Mouse (Mus musculus) retina, adult 2 months (tissue): ENCODE data around the gene Cacng8.
"Not testable (repeated sequence)": the region's sequence is repeated elsewhere in the genome, so short reads cannot be mapped to it uniquely, and the experiment has no call there.

Experiments used
- DNase-seq: peaks from one replicate; pipeline ENCODE4 v3.0.0-alpha.2; 2012; ENCODE audit warnings: low read depth, low spot score

Cacng8 gene

DNA sequence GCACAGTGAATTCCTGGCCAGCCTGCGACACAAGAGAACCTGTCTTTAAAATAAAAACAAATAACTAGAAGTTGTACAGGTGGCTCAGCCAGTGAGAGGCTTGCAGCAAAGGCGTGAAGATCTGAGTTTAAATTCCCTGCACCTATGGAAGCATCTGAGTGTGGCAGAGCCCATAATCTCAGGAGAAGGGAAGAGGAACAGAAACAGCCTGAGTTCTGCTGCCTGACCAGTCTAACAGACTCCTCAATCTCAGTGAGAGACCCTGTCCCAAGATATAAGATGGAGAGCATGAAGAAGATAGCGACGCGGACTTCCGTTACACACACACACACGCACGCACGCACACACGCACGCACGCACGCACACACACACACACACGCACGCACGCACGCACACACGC is 2.7 kb upstream of the Cacng8 start:
- DNase-seq: no peak

DNA sequence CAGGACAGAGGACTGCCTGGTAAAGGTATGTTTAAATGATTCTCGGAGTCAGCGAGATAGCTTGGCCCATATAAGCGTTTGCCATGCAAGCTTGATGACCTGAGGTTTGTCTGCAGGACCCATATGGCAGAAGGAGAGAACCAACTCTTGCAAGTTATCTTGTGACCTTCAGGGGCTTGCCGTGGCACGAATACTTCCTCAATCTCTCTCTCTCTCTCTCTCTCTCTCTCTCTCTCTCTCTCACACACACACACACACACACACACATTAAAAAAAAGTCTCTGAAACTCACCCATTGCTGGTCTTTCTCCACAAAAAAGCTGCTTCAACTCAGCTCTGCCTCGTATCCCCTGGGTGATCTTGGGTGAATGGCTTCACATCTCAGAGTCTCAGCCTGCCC is 1.6 kb upstream of the Cacng8 start:
- DNase-seq: no peak

DNA sequence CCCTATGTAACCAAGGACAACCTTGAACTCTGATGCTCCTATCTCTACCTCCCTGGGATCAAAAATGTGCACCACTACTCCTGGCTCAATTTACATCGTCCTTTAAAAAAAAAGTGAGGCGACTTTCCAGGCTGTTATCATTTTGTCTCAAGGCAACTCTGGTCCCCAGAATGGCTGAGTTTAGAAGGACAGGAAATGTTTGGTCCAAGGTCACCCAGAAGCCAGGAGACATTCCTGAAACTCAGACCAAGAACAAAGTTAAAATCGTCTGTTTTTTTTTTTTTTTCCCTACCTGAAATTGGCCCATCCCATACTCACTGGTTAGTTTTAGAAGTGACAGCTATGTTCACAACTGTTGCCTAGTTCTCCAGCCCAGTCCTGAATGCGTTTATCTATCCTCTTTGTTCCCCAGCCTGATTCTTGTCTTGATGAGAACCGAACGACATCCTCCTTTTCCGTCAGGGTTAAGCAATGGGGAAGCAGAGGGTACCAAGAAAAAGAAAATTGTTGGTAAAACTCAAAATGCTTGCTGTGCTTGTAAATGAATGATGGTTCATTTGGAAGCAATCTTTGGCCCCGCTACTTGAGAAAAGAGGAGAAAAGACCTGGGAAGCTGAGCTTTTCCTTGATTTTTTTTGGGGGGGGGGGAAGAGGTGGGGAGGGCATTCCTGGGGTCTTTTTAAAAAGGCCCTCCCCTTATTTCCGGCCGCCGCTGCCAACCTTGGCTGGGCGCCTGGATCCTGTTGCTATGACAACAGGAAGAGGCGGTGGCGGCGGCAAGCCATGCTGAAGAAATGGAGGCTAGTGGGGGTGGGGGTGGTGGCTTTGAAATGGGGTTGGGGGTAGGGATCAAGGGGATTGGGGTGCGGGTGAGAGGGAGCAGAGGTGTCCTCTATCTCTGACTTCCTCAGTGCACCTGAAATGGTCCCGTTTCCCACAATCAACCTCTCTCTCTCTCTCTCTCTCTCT is 755 bp upstream of the Cacng8 start:
- DNase-seq: no peak

DNA sequence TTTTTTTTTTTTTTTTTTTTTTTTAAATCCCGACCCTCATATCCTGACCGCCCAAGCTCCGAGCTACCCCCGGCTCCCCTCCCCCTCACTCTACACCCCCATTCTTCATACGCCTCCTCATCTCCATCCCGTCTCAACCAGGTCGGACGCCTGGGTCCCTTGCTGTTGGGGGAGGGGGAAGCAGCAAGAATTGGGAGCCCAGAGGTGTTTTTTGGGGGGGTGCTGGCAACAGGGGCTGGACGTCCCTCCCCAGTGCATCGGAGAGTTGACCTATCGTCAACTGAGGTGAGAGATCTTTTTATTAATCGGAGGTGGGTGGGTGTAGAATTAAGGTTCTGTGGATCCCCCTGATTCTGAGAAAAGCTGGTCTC is 583 bp downstream of the Cacng8 start:
- DNase-seq: no peak

DNA sequence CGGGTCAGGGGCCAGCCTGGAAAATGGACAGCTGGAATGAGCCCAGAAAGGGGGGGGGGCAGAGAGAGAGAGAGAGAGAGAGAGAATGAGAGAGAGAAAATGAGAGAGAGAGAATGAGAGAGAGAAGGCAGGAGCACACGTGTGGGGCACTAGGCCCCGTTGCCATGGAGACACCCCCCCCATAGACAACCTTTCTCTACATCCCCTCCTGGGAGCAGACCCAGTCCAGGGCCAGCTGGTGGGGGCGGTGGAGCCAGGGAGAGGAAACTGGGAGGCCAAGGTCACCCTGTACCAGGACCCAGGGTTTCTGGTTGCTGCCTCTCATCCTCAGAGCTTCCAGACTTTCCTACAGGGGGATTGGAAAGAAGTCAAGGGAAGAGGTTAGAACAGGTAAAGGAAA is 1.3 kb downstream of the Cacng8 start:
- DNase-seq: no peak

DNA sequence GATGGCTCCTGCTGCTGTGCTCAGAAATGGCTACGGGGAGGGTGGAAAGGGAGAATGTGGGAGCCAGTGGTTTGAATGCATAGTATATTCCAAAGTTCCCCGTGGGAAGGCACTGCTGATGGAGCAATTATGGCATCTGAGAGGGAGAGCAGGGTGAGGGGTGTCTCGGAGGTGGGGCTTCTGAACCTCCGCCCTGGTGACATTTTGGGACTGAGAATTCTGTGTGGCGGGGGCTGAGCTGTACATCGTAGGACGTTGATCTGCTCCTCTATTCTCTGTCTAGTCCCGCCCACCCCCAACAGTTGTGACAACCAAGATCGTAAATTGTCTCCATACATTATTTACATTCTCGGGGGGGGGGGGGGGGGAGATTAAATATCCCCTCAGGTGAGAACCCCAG is 6.9 kb downstream of the Cacng8 start:
- DNase-seq: no peak

DNA sequence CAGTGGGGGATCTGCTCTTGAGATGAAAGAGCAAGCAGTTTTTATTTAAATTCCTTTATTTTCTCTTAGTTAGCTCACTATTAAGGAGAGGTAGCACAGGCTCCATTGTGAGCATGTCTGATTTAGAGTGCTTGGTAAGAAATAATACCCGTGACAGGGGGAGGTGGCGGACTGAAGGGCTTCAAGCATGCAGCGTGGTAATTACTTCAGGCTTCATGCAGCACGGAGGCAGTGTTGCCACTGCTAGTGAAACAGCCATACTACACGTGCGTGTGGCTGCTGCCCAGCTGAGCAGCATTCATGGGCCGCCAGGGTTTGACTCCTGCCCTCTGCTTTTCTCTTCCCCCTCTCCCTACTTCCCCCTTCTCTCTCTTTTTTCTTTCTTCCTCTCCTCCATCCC is 7.3 kb downstream of the Cacng8 start:
- DNase-seq: no peak

DNA sequence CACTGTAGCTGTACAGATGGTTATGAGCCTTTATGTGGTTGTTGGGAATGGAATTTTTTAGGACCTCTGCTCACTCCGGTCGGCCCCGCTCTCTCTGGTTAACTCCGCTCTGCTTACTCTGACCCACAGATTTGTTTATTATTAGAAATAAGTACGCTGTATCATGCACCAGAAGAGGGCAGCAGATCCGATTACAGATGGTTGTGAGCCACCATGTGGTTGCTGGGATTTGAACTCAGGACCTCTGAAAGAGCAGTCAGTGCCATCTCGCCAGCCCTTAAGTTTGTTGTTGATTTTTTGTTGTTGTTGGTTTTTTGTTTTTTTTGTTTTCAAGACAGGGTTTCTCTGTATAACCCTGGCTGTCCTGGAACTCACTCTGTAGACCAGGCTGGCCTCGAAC is 7.9 kb downstream of the Cacng8 start:
- DNase-seq: not testable (repeated sequence)

DNA sequence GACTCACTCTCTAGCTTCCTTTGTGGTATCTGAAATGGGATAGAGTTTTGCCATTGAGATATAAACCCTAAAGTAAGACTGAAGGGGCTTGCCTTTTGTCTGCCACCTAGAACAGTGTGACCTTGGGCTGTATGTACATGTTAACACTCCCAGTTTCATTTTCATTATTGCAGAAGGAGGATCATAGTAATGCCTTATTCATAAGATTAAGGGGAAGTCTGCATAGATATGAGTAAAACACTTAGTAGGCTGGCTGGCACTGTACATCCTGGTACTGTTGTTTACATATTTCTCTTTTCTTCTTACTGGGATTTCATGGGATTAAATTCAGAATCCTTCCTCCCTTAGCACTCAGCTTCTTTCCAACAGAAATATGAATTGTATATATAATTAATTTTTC is 9.5 kb downstream of the Cacng8 start:
- no peak for DNase-seq

DNA sequence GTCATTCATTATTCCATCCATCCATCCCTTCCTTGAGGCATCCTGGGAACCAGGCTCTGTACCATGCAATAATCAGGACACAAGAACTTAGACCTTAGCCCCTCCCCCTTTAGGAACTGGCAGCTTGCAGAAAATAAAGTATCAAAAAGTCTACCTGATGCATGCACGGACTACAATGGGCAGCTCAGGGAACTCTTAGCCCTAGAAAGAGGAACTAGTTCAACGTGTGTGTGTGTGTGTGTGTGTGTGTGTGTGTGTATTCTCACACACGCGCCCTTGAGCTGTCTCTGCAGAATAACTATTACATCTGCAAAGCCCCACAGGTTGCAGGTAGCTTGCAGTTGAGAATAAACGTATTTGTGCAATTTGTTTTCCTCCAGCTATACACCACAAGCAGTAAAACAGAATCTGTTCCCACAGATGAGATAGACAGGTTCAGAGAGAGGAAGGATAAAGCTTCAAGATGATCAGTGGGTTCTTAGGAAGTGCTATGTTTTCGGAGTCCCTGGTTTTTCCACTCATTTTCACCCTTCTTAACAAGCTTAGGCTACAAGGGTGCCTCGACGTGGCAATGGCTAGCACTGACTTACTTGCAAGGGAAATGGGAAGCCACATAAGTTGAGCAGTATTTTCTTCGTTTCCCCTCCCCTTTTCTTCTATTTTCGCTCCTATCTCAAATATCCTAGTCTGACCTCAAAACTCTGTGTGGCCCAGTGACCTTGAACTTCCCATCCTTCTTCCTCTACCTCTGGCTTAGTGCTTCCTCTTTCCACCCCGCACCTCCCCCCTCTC is 19.4 kb downstream of the Cacng8 start:
- DNase-seq: no peak

DNA sequence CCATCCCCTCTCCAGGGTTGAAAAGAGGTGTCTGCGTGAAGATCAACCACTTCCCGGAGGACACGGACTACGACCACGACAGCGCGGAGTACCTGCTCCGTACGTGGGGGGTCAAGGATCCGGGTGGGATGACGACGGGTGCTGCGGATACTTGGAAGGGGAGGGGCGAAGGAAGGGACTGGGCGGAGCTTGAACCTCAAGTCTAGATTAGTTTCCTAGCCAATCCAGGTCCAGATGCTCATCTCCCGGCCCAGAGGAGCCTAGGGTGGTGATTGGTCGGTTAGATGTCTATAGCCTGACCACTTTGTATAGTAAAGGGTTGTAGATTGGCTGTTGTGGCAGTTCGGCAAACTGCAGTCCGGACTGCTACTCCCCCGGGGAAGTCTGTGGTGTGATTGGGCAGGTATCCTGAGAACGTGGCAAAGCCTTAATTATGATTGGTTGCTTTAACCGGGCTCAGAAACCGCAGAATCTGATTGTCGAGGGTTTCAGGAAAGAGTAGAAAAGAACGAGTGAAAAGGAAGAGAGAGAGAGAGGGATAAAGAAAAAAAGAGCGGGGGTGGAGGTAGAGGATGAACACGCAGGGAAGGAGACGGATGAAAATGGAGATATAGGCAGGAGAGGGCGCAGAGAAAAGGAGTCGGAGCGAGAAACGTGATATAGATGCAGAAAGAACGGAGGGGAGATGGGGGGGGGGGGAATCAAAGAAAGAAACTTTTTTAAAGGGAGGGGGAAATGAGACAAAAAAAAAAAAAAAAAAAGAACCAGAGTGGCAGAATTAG is 20.9 kb downstream of the Cacng8 start:
- no peak for DNase-seq

DNA sequence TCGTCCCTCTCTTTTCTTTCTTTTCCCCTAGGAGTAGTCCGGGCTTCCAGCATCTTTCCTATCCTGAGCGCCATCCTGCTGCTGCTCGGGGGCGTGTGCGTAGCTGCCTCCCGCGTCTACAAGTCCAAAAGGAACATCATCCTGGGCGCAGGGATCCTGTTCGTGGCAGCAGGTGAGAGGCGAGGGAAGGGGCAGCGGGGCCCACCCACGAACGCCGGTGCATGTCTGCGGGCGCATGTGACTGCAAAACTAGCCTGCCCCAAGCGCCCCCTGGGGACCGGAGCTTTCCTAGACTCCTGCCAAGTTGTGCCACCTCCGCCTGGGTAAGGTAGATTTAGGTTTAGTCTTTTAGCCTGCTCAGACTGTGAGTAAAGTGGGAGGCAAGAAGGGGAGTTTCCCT is 21.6 kb downstream of the Cacng8 start:
- no peak for DNase-seq

DNA sequence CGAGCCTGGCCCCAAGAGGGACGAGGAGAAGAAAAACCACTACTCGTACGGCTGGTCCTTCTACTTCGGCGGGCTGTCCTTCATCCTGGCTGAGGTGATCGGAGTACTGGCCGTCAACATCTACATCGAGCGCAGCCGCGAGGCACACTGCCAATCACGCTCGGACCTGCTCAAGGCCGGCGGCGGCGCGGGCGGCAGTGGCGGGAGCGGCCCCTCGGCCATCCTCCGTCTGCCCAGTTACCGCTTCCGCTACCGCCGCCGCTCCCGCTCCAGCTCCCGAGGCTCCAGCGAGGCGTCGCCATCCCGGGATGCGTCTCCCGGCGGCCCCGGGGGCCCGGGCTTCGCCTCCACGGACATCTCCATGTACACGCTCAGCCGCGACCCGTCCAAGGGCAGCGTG is 24.4 kb downstream of the Cacng8 start:
- no peak for DNase-seq

DNA sequence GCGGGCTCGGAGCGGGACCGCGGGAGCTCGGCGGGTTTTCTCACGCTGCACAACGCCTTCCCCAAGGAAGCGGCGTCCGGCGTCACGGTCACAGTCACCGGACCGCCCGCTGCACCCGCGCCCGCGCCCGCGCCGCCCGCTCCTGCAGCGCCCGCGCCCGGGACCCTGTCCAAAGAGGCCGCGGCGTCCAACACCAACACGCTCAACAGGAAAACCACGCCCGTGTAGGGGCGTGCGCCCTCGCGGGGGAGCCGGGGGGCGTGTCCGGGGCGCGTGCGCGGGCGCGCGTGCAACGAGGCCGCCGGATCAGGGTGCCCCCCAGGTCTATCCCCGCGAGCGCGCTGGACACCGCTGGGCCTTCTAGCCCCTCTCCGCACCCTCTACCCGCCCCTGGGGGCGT is 24.9 kb downstream of the Cacng8 start:
- DNase-seq: no peak

DNA sequence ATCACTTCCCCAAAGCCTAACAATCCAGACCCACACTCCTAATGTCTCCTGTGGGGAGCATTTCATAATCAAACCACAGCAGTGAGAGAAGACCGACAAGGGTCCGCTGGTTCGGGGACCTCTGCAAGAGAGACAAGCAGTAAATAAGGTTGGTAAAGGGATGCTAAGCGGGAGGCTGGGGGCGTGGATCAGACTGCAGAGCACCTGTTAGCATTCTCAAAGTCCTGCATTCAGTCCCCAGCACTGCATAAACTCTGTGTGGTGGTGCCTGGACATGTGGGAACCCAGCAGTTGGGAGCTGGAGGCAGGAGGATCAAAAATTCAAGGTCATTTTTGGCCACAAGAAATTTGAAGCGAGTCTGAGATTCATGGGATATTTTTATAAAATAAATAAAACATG is 29.5 kb downstream of the Cacng8 start:
- no peak for DNase-seq

DNA sequence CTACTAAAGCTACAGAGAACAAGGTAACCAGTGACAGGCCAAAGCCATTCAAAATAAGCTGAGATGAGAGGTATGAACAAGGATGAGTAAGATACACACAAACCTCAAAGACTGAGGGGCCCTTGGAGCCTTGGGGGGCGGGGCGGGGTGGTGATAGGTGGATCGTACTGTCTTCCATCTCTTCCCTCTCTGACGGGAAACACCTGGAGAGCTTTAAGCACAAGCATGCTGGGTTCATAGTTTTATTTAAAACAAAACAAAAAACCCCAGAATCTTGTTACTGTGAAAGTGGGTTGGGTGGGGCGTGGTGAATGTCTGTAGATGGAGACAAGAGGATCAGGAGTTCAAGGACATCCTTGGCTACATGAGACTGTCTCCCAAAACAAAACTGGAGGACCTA is 30.0 kb downstream of the Cacng8 start:
- DNase-seq: no peak

DNA sequence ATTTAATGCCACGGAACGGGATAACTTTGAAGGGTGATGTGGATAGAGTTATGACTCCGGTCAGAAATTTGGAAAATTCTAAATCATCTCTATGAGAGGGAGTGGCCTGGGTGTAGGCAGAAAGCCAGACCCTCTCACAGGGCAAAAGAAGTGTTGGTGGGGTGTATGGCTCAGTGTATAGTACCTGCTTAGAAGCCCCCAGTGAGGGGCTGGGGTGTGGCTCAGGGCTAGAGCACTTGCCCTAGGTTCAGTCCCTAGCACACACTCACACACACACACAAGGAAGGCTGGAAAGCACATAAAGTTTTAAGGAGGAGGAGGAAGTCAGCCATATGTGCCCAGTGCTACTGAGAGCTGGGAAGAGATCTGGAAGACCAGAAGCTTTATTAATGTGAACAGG is 30.8 kb downstream of the Cacng8 start:
- no peak for DNase-seq

DNA sequence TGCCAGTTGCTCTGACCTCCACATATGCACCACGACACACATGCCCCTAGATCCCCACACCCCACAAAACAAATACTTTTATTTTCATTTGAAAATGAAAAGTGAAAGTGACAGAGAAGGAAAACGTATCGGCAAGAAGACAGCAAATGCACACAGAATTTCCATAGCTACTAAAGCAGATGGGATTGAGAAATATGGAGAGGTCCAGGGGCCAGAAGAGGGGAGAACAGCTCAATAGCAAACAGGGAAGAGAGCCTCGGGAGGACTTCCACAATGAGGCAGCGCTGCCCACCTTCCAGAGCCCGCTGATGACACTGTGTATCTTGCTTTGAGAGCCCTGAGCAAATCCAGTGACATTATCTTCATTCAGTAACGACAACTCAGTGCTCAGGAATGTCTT is 31.6 kb downstream of the Cacng8 start:
- no peak for DNase-seq

DNA sequence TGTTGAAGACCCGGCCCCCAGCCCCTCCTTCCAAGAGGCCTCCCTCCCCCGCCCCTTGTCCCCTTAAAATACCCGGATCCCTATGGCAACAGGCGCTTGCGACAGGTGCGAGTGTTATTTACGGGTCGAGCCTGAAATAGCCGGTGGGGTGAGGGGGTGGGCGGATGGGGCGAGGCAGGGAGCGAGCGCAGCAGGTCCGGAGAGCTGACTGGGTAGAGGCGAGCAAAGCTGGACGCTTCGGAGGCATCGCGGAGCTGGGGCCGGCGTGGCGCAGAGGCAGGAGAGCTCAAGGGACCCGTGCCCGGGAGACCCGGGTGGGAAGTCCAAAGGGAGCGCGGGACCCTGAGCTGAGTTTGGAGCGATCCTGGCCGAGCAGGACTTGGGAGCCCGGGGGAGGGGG is 32.9 kb downstream of the Cacng8 start:
- no peak for DNase-seq

DNA sequence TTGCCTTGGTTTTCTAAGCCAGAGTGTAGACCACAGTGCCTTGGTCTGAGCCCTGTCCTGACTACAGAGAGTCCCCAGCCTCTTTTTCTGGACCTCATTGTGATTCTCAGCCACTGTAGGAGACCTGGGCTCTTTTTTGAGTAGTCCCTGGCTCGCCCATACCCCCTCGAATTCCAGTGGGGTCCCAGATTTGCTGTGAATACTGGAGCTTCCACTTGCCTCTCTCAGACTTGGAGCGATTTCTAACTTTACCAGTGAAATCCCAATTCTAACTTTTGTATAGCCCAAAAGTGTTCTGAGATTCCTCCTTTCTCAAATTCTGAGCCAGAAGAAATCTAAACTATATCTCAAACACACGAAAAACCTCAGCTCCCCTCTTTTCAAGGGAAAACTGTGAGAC is 33.4 kb downstream of the Cacng8 start, which contains the start of gene Cacng6:
Cacng6 (plus strand) TSS at position 301 of the 400 bp plus-strand sequence.
- no peak for DNase-seq

DNA sequence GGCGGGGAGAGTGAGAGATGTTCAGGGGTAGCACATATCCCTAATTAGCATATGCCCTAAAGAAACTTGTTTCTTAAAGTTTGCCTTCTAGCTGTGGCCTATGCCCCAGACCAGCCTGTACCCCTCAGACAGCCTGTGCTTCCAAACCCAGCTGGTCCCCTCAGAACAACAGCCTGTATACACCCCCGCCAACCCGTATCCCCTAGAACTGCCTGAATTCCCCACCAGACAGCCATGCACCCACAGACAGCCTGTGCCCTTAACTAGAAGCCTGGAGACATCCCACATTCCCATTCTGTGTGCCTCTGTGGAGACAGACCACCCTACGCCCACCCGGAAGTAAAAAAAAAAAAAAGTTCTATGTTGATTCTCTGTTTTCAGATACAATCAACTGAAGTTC is 34.7 kb downstream of the Cacng8 start:
- no peak for DNase-seq

DNA sequence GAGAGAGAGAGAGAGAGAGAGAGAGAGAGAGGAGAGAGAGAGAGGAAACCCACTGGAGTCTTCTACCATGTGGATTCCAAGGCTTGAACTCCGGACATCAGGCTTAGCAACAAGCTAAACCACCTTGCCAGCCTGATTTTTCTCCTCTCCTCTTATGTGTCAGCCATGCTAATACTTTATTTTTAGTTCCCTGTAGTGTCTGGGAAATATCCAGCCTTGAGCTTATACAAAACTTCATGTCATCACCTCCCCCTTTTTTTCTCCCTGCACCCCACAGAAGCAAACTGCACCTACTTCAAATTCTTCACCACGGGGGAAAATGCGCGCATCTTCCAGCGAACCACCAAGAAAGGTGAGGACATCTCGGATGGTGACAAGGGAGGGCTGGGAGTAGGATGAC is 39.7 kb downstream of the Cacng8 start:
- no peak for DNase-seq
